ENCODE assay signal across 7 mouse cellular contexts in genomic region chr19:4175368-4175947, GRCm38 (mm10). TPM values are rescaled to one million over a fixed set of nuclear protein-coding genes. Genes with fewer than 3 reads are reported as not detected.
A peak's percentile ranks its signal among the peaks of the same experiment; 100 is the strongest.
DNase-seq lines count a peak whose midpoint lies in the region; ATAC-seq lines count a peak whose summit lies in the region.

Gene Carns1, minus strand, starts transcription at chr19:4175479.

- 0 out of 2 replicates have a peak within 1 kb of the TSS, but pooled peaks have one; percentile 0 for H3K4me3 ChIP-seq in forebrain, embryonic 12.5 days (replicated peaks)
- peak within 1 kb of the TSS; percentile 15; the same call in 1 of the 2 replicates for H3K4me3 ChIP-seq in lung, embryonic 15.5 days
- no peak within 1 kb of the TSS for H3K4me3 ChIP-seq in stomach, embryonic 15.5 days (replicated peaks)

- WGBS in forebrain, embryonic 12.5 days = 3% methylated on average over 11 of the region's 11 CpGs
- WGBS in lung, embryonic 15.5 days = 5% methylated on average over 11 of the region's 11 CpGs
- 6% methylated on average over 11 of the region's 11 CpGs for WGBS in stomach, embryonic 15.5 days

- H3K9me3 ChIP-seq in forebrain, embryonic 12.5 days = no peaks in the 10 kb centered on the region
- no peaks in the 10 kb centered on the region for H3K9me3 ChIP-seq in lung, embryonic 15.5 days
- no peaks in the 10 kb centered on the region for H3K9me3 ChIP-seq in stomach, embryonic 15.5 days

- H3K4me2 ChIP-seq in forebrain, embryonic 12.5 days = peak within 1 kb of the TSS; percentile 40
- peak within 1 kb of the TSS; percentile 43 for H3K4me2 ChIP-seq in lung, embryonic 15.5 days
- peak within 1 kb of the TSS; percentile 35 for H3K4me2 ChIP-seq in stomach, embryonic 15.5 days

- peak within 1 kb of the TSS; percentile 45 for H3K9ac ChIP-seq in forebrain, embryonic 12.5 days
- no peak within 1 kb of the TSS for H3K9ac ChIP-seq in lung, embryonic 15.5 days
- H3K9ac ChIP-seq in stomach, embryonic 15.5 days = no peak within 1 kb of the TSS

- intact Hi-C loops in heart, postnatal 25 days (cut with DNase I) = no loop called here

- no peak within 1 kb of the TSS for H3K27ac ChIP-seq in forebrain, embryonic 12.5 days
- H3K27ac ChIP-seq in lung, embryonic 15.5 days = no peak within 1 kb of the TSS
- no peak within 1 kb of the TSS for H3K27ac ChIP-seq in stomach, embryonic 15.5 days

- ATAC-seq in forebrain, embryonic 12.5 days (ENCODE audit: low FRiP score) = peak; percentile 65; the same call in 1 of the 2 replicates
- peak; percentile 51; the same call in 1 of the 2 replicates for ATAC-seq in lung, embryonic 15.5 days (ENCODE audit: borderline replicate concordance, extremely low read depth, low FRiP score, low TSS enrichment)
- peak; percentile 51; the same call in 1 of the 2 replicates for ATAC-seq in stomach, embryonic 15.5 days (ENCODE audit: insufficient read depth, low FRiP score, low read depth)

- peaks cover 10% of the 10 kb centered on the region for H3K4me1 ChIP-seq in forebrain, embryonic 12.5 days
- peaks cover 26% of the 10 kb centered on the region for H3K4me1 ChIP-seq in lung, embryonic 15.5 days
- peaks cover 10% of the 10 kb centered on the region; the same call in 1 of the 2 replicates for H3K4me1 ChIP-seq in stomach, embryonic 15.5 days

- DNase-seq in testis, postnatal 10 days (ENCODE audit: low spot score) = peak; percentile 75
- DNase-seq in testis, postnatal 14 days (ENCODE audit: low spot score) = no peak
- DNase-seq in heart, postnatal 25 days (ENCODE audit: low spot score) = peak; percentile 49
- no peak for DNase-seq in urinary bladder, postnatal 4 days (ENCODE audit: low spot score in 2 of 2)

- peaks cover 12% of the 10 kb centered on the region; the same call in 1 of the 2 replicates for H3K27me3 ChIP-seq in forebrain, embryonic 12.5 days
- H3K27me3 ChIP-seq in lung, embryonic 15.5 days = no peaks in the 10 kb centered on the region
- no peaks in the 10 kb centered on the region for H3K27me3 ChIP-seq in stomach, embryonic 15.5 days (replicated peaks)

- no peaks in the 10 kb centered on the region for H3K36me3 ChIP-seq in forebrain, embryonic 12.5 days (replicated peaks)
- no peaks in the 10 kb centered on the region for H3K36me3 ChIP-seq in lung, embryonic 15.5 days
- no peaks in the 10 kb centered on the region for H3K36me3 ChIP-seq in stomach, embryonic 15.5 days

RNA-seq across cellular contexts. Expression of gene Carns1, which starts in this region (rescaled TPM):
- polyA plus RNA-seq in forebrain, embryonic 12.5 days (2016; fragmentation: Nextera tagmentation; extraction: Ambion mirVana) = 3.2 TPM in 2 replicates
- 10 to 100 TPM; 33.5 to 34.1 TPM for total RNA-seq in heart, postnatal 25 days (2021)
- polyA plus RNA-seq in lung, embryonic 15.5 days (2015; fragmentation: Nextera tagmentation; extraction: Ambion mirVana) = 2.4 and 2.8 TPM in 2 replicates
- polyA plus RNA-seq in stomach, embryonic 15.5 days (2015; fragmentation: Nextera tagmentation; extraction: Ambion mirVana) = 1.5 and 2.0 TPM in 2 replicates

Comparison
In these comparisons a context has a peak if more than half of its experiments do, and no peak if none do; other contexts are left out.
1. DNase-seq: peak in testis, postnatal 10 days (single experiment) and heart, postnatal 25 days (single experiment); none in testis, postnatal 14 days (single experiment) and urinary bladder, postnatal 4 days (0 of 2).
2. Peak in every context shown above with its lines, with median percentiles within 50 percentile points of each other: ATAC-seq and H3K4me2 ChIP-seq.